ENCODE assay signal across 24 mouse cellular contexts in the genomic region with DNA sequence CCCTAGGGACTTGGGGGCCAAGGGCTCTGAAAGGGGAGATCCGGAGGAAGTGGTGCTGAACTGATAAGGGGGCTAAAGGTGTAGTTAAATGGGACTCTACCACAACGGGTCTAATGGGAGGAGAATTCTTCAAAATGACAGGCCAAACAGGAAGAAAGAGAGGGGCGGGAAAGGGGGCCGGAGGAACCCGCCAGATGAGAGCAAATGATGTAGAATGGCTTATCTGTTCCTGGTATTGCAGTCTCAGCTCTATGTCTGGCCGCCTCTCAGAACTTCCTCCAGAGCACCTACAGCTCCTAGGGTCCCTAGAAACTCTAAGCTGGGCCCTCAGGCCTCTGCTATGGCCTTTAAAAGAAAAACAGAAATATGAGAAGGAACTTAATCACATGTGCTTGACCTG.
DNase-seq lines count a peak whose midpoint lies in the region; ATAC-seq lines count a peak whose summit lies in the region.
"Had no signal": no experiment of that assay in that cellular context is flagged by ENCODE, and none has a peak within 500 bp of the region (broad histone marks: within the 10 kb centered on the region; RNA-seq: fewer than 3 reads in every experiment).

No protein-coding gene starts in this region.

- H3K4me3 ChIP-seq in limb, embryonic 12.5 days (replicated peaks), result no peak overlapping the region
- H3K4me3 ChIP-seq in limb, embryonic 10.5 days, result no peak overlapping the region
- H3K4me3 ChIP-seq: embryonic facial prominence, embryonic 12.5 days; embryonic facial prominence, embryonic 15.5 days; gastrocnemius, adult 2 months; hindbrain, embryonic 10.5 days; hindbrain, embryonic 13.5 days had no signal

- WGBS in limb, embryonic 12.5 days, result 65% methylated on average over 6 of the region's 6 CpGs
- WGBS in limb, embryonic 10.5 days, result 67% methylated on average over 6 of the region's 6 CpGs

- 0 out of 2 replicates have a peak overlapping the region, but pooled peaks have one; percentile 4 for H3K4me2 ChIP-seq in limb, embryonic 12.5 days
- H3K4me2 ChIP-seq: embryonic facial prominence, embryonic 12.5 days; embryonic facial prominence, embryonic 15.5 days; heart, embryonic 11.5 days; hindbrain, embryonic 13.5 days had no signal

- DNase-seq in limb, embryonic 10.5 days (ENCODE audit: low spot score), result no peak
- no peak for DNase-seq in layer of hippocampus, adult 9-10 months (ENCODE audit: low spot score)
- no peak for DNase-seq in left cerebral cortex, adult 18-20 months (ENCODE audit: low spot score in 2 of 2)
- DNase-seq: adrenal gland, adult 8-10 months; adrenal gland, postnatal 36 days; cerebellum, adult 18-20 months; cerebellum, adult 9-10 months; cerebellum, postnatal 14 days; forebrain, postnatal 0 days; gastrocnemius, adult 2 months; gastrocnemius, postnatal 14 days; heart, adult 11 months had no signal

- H3K9me3 ChIP-seq in limb, embryonic 12.5 days, result no peaks in the 10 kb centered on the region
- H3K9me3 ChIP-seq in limb, embryonic 10.5 days (replicated peaks), result no peaks in the 10 kb centered on the region
- H3K9me3 ChIP-seq: embryonic facial prominence, embryonic 12.5 days; embryonic facial prominence, embryonic 15.5 days; hindbrain, embryonic 10.5 days; hindbrain, embryonic 13.5 days had no signal

- no peaks in the 10 kb centered on the region for H3K27me3 ChIP-seq in limb, embryonic 12.5 days
- no peaks in the 10 kb centered on the region for H3K27me3 ChIP-seq in limb, embryonic 10.5 days (ENCODE audit: low read depth, poor library complexity, severe bottlenecking)
- H3K27me3 ChIP-seq: embryonic facial prominence, embryonic 12.5 days; embryonic facial prominence, embryonic 15.5 days; hindbrain, embryonic 13.5 days had no signal

- H3K9ac ChIP-seq in limb, embryonic 12.5 days (replicated peaks), result no peak overlapping the region
- H3K9ac ChIP-seq: embryonic facial prominence, embryonic 12.5 days; embryonic facial prominence, embryonic 15.5 days; forebrain, postnatal 0 days; hindbrain, embryonic 13.5 days had no signal

- no peak for ATAC-seq in limb, embryonic 12.5 days (ENCODE audit: insufficient number of reproducible peaks, insufficient read depth, low FRiP score, low TSS enrichment, low read depth)
- ATAC-seq in common myeloid progenitor, adult 5-6 weeks (replicated peaks; ENCODE audit: low read depth, poor library complexity, severe bottlenecking), result peak; percentile 76
- peak; percentile 74 to 75 for ATAC-seq in hematopoietic stem cell, adult 5-6 weeks (replicated peaks in 1 of 2; ENCODE audit: insufficient read depth in 1 of 2, low FRiP score in 2 of 2, low TSS enrichment in 1 of 2, low read depth in 1 of 2, poor library complexity in 2 of 2, severe bottlenecking in 2 of 2)
- ATAC-seq: activated CD4-positive, CD25-positive, alpha-beta regulatory T cell, adult 4 months; CD4-positive, CD25-positive, alpha-beta regulatory T cell, adult 4 months; forebrain, embryonic 14.5 days; forebrain, postnatal 0 days; hindbrain, embryonic 16.5 days had no signal

- peaks cover 8% of the 10 kb centered on the region for H3K4me1 ChIP-seq in limb, embryonic 12.5 days (replicated peaks)
- H3K4me1 ChIP-seq in limb, embryonic 10.5 days, result peaks cover 8% of the 10 kb centered on the region; the same call in 1 of the 2 replicates
- H3K4me1 ChIP-seq: embryonic facial prominence, embryonic 12.5 days; embryonic facial prominence, embryonic 15.5 days; hindbrain, embryonic 10.5 days; hindbrain, embryonic 13.5 days had no signal

- no peaks in the 10 kb centered on the region for H3K36me3 ChIP-seq in limb, embryonic 12.5 days
- no peaks in the 10 kb centered on the region for H3K36me3 ChIP-seq in limb, embryonic 10.5 days
- H3K36me3 ChIP-seq: embryonic facial prominence, embryonic 12.5 days; embryonic facial prominence, embryonic 15.5 days; hindbrain, embryonic 10.5 days; hindbrain, embryonic 13.5 days had no signal

- no peak overlapping the region for H3K27ac ChIP-seq in limb, embryonic 12.5 days
- no peak overlapping the region for H3K27ac ChIP-seq in limb, embryonic 10.5 days
- H3K27ac ChIP-seq: embryonic facial prominence, embryonic 12.5 days; embryonic facial prominence, embryonic 15.5 days; gastrocnemius, adult 2 months; hindbrain, embryonic 10.5 days; hindbrain, embryonic 13.5 days had no signal
